Mouse (Mus musculus) limb, embryonic 11.5 days (tissue): ENCODE measurements at regions not wholly inside any gene's neighbourhood (a gene's known extent, or its start where the extent isn't known, plus 50 kb on each side); places are given as distances from the start of the nearest gene placed in this dataset.

Experiments
- ATAC-seq: fragments of 200-750 bp; cut with Nextera tagmentation; 2 replicates; pipeline ENCODE4 v1.8.0; 2017; ENCODE audit warnings: low read depth; ENCODE audit not compliant: insufficient number of reproducible peaks, low FRiP score, low TSS enrichment
- DNase-seq: peaks from one replicate; pipeline ENCODE4 v3.0.0-alpha.2; 2015; ENCODE audit warnings: low spot score
- H3K27ac ChIP-seq: fragments of 300-500 bp; sonication (generic); replicated peaks from 2 replicates; pipeline ENCODE4 v1.5.1; 2014; ENCODE audit warnings: low read depth, mild to moderate bottlenecking, low read length
- H3K27me3 ChIP-seq: fragments of 300-500 bp; sonication (generic); 2 replicates; pipeline ENCODE4 v1.6.1; 2014; ENCODE audit warnings: mild to moderate bottlenecking, low read length, mixed read lengths; ENCODE audit not compliant: control insufficient read depth, insufficient read depth
- H3K36me3 ChIP-seq: fragments of 300-500 bp; sonication (generic); 2 replicates; pipeline ENCODE4 v1.6.1; 2014; ENCODE audit warnings: mild to moderate bottlenecking, low read length, moderate library complexity, mixed read lengths; ENCODE audit not compliant: control insufficient read depth, insufficient read depth
- H3K4me1 ChIP-seq: fragments of 300-500 bp; sonication (generic); 2 replicates; pipeline ENCODE4 v1.6.1; 2014; ENCODE audit warnings: low read length, mixed read lengths; ENCODE audit not compliant: control insufficient read depth, insufficient read depth
- H3K4me2 ChIP-seq: fragments of 300-500 bp; sonication (generic); 2 replicates; pipeline ENCODE4 v1.6.1; 2014; ENCODE audit warnings: low read depth, mild to moderate bottlenecking, moderate library complexity; ENCODE audit not compliant: severe bottlenecking
- H3K4me3 ChIP-seq: fragments of 300-500 bp; sonication (generic); 2 replicates; pipeline ENCODE4 v1.5.1; 2014; ENCODE audit warnings: low read depth, low read length
- H3K9ac ChIP-seq: fragments of 300-500 bp; sonication (generic); 2 replicates; pipeline ENCODE4 v1.6.1; 2014; ENCODE audit warnings: mild to moderate bottlenecking, low read length
- H3K9me3 ChIP-seq: fragments of 300-500 bp; sonication (generic); 2 replicates; pipeline ENCODE4 v1.6.1; 2016; ENCODE audit warnings: low read length; ENCODE audit not compliant: control insufficient read depth
- WGBS: fragments of 180-500 bp; shearing (Covaris S2); extraction: QIAGEN DNeasy Blood & Tissue Kit; methylation state at CpG from one replicate; pipeline ENCODE4 v1.1.7; 2014; 5-methylcytosine and 5-hydroxymethylcytosine counted together

- ATAC-seq = no peak
- Histone ChIP-seq H3K9ac (no peak overlapping the region), H3K4me1 (no peaks in the 10 kb centered on the region), H3K27ac (no peak overlapping the region), H3K36me3 (no peaks in the 10 kb centered on the region), H3K4me2 (no peak overlapping the region), H3K4me3 (no peak overlapping the region), H3K9me3 (no peaks in the 10 kb centered on the region), H3K27me3 (no peaks in the 10 kb centered on the region)
- no peak for DNase-seq
- 95% methylated on average over 2 of the region's 2 CpGs for WGBS
Observed at GRCm38 (mm10) chr1:151104806-151105205, 77.5 kb upstream of the Gm47985 start.

- Histone ChIP-seq H3K4me3 (no peak overlapping the region), H3K36me3 (no peaks in the 10 kb centered on the region), H3K9me3 (no peaks in the 10 kb centered on the region), H3K9ac (no peak overlapping the region), H3K4me1 (no peaks in the 10 kb centered on the region), H3K27me3 (no peaks in the 10 kb centered on the region), H3K4me2 (no peak overlapping the region), H3K27ac (no peak overlapping the region)
- ATAC-seq = no peak
- DNase-seq = no peak
- 75% methylated on average over 3 of the region's 3 CpGs for WGBS
Observed at GRCm38 (mm10) chr1:151105251-151105650, 77.1 kb upstream of the Gm47985 start.

DNA sequence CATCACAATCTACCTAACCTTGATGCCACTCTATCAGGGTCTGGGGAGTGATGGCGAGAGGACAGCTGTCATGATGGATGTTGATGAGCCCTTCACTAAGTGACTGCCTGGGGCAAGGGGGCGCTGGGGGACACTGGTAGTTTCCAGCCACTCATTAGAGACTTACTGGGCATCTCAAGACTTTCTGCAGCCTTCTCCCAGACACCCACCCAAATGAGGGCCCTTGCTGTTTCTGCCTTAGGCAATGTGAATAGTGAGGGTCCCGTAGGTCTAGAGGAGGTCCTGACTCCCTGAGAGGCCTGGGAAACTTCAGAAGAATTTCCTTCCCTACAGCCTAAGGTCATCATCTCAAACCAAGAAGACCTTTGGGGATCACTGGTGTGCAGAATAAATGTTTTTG lies 74.9 kb upstream of the Gm47985 start:
- H3K4me2 ChIP-seq = no peak overlapping the region
- H3K36me3 ChIP-seq = no peaks in the 10 kb centered on the region
- H3K9ac ChIP-seq = no peak overlapping the region
- DNase-seq (no peak), ATAC-seq (no peak)
- no peak overlapping the region for H3K4me3 ChIP-seq
- H3K27me3 ChIP-seq = no peaks in the 10 kb centered on the region
- 73% methylated on average over 3 of the region's 3 CpGs for WGBS
- H3K4me1 ChIP-seq = 0 out of 2 replicates have a peak, but pooled peaks cover 4% of the 10 kb centered on the region
- H3K27ac ChIP-seq = no peak overlapping the region
- H3K9me3 ChIP-seq = no peaks in the 10 kb centered on the region

- H3K36me3 ChIP-seq = no peaks in the 10 kb centered on the region
- H3K9ac ChIP-seq = no peak overlapping the region
- H3K4me2 ChIP-seq = no peak overlapping the region
- H3K4me1 ChIP-seq = 0 out of 2 replicates have a peak, but pooled peaks cover 4% of the 10 kb centered on the region
- no peak overlapping the region for H3K4me3 ChIP-seq
- H3K27me3 ChIP-seq = no peaks in the 10 kb centered on the region
- no peak overlapping the region for H3K27ac ChIP-seq
- H3K9me3 ChIP-seq = no peaks in the 10 kb centered on the region
- DNase-seq = no peak
- ATAC-seq = no peak
- WGBS = 70% methylated on average over 2 of the region's 2 CpGs
Observed at GRCm38 (mm10) chr1:151109333-151109732, 73.0 kb upstream of the Gm47985 start.

- H3K36me3 ChIP-seq = no peaks in the 10 kb centered on the region
- H3K4me3 ChIP-seq = no peak overlapping the region
- WGBS = 68% methylated on average over 4 of the region's 4 CpGs
- ATAC-seq (no peak), DNase-seq (no peak)
- no peaks in the 10 kb centered on the region for H3K27me3 ChIP-seq
- no peaks in the 10 kb centered on the region for H3K9me3 ChIP-seq
- no peak overlapping the region for H3K4me2 ChIP-seq
- 0 out of 2 replicates have a peak, but pooled peaks cover 4% of the 10 kb centered on the region for H3K4me1 ChIP-seq
- no peak overlapping the region for H3K9ac ChIP-seq
- H3K27ac ChIP-seq = no peak overlapping the region
Observed at GRCm38 (mm10) chr1:151110412-151110811, 71.9 kb upstream of the Gm47985 start.

DNA sequence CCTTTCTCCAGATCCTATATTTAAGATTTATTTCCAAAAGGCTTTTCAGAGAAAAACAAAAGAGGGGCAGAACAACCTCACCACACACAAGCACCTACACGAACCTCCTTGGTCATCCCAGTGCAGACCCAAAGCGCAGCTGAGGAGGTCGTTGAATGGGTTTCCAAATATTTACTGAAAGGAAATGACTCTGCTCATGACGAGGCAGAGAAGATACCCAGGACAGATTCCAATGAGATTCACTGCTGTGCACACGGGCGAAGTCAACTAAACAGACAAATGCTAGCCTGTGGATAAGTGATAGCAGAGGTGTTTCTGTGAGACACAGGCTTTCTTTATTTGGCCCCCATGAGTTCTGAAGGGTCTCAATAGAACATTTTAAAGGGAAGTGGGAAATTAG lies 70.7 kb upstream of the Gm47985 start:
- H3K4me3 ChIP-seq = no peak overlapping the region
- no peak overlapping the region for H3K4me2 ChIP-seq
- H3K9ac ChIP-seq = no peak overlapping the region
- H3K9me3 ChIP-seq = no peaks in the 10 kb centered on the region
- H3K27me3 ChIP-seq = no peaks in the 10 kb centered on the region
- WGBS = 69% methylated on average over 6 of the region's 6 CpGs
- H3K27ac ChIP-seq = no peak overlapping the region
- ATAC-seq (no peak), DNase-seq (no peak)
- no peaks in the 10 kb centered on the region for H3K36me3 ChIP-seq
- H3K4me1 ChIP-seq = 0 out of 2 replicates have a peak, but pooled peaks cover 4% of the 10 kb centered on the region

DNA sequence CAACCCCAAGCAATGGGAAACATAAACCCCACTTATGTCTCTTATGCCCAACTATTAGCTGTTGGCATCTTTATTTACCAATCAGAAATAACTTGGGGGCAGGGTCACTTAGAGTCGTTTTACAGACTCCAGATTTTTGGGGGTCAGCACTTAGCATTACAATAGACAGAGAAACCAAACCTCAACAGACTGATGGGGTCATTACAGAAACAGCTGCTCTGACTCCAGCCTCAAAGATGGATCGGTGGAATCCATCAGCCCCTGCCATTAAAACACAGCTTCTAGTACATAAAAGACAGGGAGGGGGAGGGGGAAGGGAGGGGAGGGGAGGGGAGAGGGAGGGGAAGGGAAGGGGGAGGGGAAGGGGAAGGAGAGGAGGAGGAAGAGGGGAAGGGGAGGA lies 69.9 kb upstream of the Gm47985 start:
- Histone ChIP-seq H3K4me1 (0 out of 2 replicates have a peak, but pooled peaks cover 4% of the 10 kb centered on the region), H3K27ac (no peak overlapping the region), H3K4me3 (no peak overlapping the region), H3K36me3 (no peaks in the 10 kb centered on the region), H3K9me3 (no peaks in the 10 kb centered on the region), H3K27me3 (no peaks in the 10 kb centered on the region), H3K9ac (no peak overlapping the region), H3K4me2 (no peak overlapping the region)
- no peak for DNase-seq
- WGBS = 16% methylated on average over 2 of the region's 2 CpGs
- ATAC-seq = no peak

- H3K9me3 ChIP-seq = no peaks in the 10 kb centered on the region
- H3K36me3 ChIP-seq = no peaks in the 10 kb centered on the region
- H3K4me2 ChIP-seq = no peak overlapping the region
- H3K27me3 ChIP-seq = no peaks in the 10 kb centered on the region
- H3K27ac ChIP-seq = no peak overlapping the region
- DNase-seq (no peak), ATAC-seq (no peak)
- no peak overlapping the region for H3K4me3 ChIP-seq
- H3K4me1 ChIP-seq = 0 out of 2 replicates have a peak, but pooled peaks cover 4% of the 10 kb centered on the region
- WGBS = 65% methylated on average over 2 of the region's 2 CpGs
- H3K9ac ChIP-seq = no peak overlapping the region
Observed at GRCm38 (mm10) chr1:151113199-151113598, 69.1 kb upstream of the Gm47985 start.

DNA sequence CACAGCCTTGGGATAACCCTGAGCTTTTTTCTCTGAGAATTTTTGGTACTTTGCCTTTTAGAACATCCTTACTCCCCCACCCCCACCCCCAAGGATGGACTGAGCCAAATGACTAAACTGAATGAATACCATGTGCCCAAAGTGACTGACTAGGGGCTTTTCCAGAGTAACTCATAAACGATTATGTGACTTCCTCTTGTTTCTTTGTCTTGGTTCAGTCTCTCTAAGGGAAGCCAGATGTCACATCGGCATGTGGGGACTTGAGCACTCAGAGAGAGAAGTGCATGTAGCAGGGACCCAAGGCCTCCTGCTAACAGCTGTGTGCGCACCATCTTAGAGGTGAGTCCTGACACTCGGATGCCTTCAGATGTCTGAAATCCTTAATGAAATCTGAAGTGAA lies 63.8 kb upstream of the Gm47985 start:
- H3K9ac ChIP-seq = no peak overlapping the region
- no peak overlapping the region for H3K27ac ChIP-seq
- no peak overlapping the region for H3K4me2 ChIP-seq
- H3K4me3 ChIP-seq = no peak overlapping the region
- DNase-seq = peak; percentile 44
- no peak for ATAC-seq
- H3K4me1 ChIP-seq = no peaks in the 10 kb centered on the region
- 20% methylated on average over 4 of the region's 4 CpGs for WGBS
- H3K9me3 ChIP-seq = no peaks in the 10 kb centered on the region
- no peaks in the 10 kb centered on the region for H3K36me3 ChIP-seq
- no peaks in the 10 kb centered on the region for H3K27me3 ChIP-seq
